Mouse (Mus musculus) frontal cortex, postnatal 25 days (tissue): ENCODE data around the gene Msi1.

Experiments
- DNase-seq, 2 experiments: peaks; one replicate each; pipeline ENCODE4 v3.0.0; 2022; ENCODE audit warnings: low spot score in 2 of 2

Msi1 gene

DNA sequence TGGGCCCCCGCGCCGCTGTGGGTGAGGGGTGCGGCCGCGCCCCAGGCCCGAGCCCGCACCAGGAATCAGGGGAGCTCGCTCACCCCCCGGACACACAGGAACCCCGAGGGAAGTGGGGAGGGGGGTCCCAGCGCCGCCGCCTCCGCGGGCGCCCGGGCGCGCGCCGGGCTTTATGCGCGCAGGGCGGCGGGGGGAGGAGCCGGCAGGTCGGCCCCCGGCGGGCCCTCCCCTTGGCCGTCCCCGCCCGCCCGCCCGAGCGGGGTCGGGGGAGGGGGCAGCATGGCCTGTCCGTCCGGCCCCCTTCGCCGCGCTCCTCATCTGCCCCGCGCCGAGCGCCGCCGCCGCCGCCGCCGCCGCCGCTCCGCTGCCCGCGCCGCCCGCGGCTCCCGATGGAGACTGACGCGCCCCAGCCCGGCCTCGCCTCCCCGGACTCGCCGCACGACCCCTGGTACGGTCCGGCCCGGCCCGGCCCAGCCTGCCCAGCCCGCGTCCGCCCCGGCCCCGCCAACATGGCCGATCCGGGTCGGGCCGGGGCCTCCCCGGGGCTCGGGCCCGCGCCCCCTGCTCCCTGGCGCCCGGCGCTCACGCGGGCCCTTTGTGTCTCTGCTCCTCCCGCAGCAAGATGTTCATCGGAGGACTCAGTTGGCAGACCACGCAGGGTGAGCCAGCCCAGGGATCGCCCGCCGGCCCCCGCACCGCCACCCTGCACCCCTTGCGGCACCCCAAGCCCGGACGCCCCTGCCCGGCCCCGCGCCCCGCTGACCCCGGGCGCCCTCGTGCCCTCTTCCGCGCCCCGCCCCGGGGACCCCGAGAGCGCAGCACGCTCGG is at the start of gene Msi1:
Gene Msi1, plus strand, starts transcription at position 241 of the 828 bp plus-strand sequence.
- no peak for DNase-seq

DNA sequence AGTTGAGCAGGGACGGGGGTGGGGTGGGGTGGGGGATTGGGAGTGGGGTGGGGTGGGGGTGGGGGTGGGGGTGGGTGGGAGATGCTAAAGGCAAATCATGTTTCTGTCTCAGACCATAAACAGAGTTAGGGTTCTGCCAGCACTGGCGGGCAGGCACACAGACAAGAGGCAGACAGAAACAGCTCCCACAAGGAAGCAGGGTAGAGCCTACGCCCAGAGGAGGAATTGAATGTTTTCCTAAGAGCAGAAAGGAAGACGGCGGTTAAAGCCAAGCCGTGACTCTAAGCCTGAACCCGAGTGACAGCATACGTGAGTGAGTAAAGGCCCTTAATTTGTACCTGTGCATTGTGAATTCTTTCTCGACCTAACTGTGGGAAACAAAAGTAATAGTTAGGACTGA is 37.5 kb upstream of the Msi1 start:
- no peak for DNase-seq

DNA sequence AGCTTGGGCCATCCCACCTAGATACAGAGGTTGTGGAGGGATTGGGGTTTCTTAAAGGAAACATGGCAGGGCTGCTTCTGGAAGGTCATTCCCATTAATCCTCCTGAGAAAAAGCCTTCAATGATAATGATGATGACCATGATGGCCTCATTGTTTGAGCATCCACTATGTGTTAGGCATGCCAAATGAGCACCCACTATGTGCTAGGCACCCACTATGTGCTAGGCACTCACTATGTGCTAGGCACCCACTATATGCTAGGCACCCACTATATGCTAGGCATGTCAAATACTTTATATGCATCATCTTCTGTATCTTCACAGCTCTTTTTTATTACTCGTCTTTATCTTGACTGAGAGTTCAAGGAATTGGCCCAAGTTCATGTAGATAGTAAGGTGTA is 36.4 kb upstream of the Msi1 start:
- DNase-seq: no peak

DNA sequence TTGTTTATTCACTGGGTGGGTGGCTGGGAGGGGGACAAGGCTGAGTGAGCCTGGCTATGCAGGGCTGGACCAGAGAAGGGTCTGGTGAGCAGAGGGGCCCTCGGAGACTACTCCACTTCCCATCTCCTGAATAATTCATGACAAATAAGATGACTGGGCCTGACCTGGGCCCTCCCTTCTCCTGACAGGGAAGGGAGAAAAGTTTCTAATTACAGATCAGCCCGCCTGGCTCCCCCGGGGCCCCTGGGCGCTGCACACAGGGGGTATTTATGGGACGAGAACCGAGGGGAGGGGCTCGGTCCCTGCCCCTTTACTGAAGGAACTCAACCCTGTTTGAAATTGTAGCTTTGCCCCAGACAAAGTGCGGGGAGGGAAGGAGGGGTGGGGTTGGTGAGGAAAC is 35.2 kb upstream of the Msi1 start:
- DNase-seq: no peak

- DNase-seq: no peak
Observed at GRCm38 (mm10) chr5:115394836-115395235, 34.6 kb upstream of the Msi1 start.

DNA sequence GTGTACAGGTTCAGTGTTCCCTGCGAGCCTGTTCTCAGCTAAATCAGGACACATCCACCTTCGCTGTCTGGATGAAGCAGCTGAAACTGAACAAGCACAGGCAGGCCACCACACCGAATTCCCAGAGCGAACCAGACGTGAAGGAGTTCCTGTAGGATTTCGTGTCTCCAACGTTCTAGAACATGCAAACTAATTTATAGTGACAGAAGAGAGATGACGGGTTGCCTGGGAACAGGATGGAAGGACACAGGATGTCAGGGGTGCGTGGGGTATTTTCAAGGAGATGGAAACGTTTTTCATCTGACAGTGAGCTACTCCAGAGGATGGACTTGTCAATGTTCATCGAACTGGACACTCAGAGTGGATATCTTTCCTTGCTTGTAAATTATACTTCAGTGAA is 32.7 kb upstream of the Msi1 start:
- no peak for DNase-seq

DNA sequence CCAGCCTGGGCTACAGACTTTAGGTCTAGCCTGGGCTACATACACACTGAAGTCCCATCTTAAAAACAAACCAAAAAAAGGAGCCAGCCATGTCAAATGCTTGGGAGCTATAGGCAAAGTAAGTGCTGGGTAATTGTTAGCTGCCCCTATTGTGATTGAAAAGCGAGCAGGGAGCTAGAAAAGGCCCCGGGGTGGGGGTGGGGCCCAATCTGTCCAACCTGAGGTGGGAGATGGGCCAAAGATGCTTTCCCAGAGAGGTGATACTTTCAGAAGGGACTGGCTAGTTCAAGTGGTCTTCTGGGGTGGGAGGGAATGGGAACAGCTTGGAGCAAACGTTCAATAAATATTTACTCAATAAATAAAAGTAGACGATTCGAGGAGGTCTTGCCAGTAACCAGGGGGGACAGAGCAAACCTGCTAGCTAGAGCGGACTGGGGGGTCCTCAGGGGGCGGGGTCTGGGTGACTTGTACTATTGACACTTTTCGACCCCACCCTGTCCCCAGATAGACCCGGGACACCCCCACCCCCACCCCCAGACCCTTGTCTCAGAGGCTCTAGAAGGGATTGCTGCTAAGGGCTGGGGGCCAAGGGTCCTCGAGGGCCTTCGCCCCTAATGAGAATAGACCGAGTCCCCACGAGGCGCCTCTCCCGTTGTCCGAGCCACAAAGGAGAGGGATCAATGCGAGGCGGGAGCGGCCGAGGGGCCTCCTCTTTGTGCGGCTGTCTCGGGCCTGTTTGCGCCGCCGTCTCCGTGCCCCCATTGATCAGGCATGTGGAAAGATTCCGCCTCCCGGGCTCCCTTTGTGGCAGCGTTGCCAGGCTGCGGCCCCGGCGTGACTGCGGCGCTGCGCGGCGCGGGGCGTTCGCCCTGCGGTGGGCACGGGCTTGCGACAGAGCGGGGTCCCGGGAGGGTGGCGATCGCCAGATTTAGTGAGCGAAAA is 31.3 kb upstream of the Msi1 start:
- peak; percentile 15 to 29 for DNase-seq

GRCm38 (mm10) chr5:115402063-115402462 is 27.3 kb upstream of the Msi1 start:
- no peak for DNase-seq

- no peak for DNase-seq
Observed at GRCm38 (mm10) chr5:115403436-115404140, 25.8 kb upstream of the Msi1 start.

DNA sequence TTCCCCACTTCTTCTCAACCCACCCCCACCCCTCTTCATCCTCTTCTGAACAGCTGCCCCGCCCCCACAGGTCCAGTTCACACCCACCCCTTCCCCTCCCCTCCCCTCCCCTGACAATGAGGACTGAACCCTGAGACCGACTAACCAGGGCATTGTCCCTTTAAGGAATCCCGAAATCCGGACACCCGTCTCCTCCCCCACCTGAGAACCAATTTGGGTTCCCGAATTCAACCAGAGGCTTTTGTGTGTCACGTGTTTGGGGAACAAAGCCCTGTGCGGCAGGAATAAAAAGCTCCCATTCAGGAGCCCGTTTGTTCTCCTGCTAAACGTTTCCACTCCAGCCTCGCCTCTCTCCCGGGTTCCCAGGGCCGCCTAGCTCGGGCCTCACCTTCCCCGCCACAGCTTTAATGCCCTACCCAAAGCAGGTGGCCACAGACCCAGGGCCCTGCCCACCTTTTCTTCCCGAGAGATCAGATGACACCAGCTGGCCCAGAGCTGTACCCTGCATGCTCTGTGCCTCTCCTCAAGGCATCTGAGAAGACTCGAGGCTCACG is 25.1 kb upstream of the Msi1 start:
- no peak for DNase-seq

GRCm38 (mm10) chr5:115405205-115405604 is 24.2 kb upstream of the Msi1 start:
- no peak for DNase-seq

DNA sequence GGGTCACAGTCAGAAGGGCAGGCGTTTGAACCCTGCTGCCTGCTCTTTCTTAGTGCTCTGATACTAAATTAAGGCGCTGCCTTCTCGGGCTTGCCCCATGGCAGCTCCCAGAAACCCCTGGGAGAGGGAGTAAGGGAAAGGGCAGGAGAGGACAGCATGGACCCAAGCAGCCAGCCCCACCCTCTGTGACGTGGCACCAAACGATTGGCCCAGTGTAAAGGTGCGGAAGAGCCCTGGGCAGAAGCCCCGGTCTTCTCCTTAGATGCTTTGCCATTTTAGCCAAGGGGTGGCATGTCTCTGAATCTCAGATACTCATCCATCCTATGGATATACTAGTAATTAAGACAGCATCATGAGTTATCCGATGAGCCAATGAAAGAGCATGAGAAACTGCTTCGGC is 21.3 kb upstream of the Msi1 start:
- DNase-seq: no peak

DNA sequence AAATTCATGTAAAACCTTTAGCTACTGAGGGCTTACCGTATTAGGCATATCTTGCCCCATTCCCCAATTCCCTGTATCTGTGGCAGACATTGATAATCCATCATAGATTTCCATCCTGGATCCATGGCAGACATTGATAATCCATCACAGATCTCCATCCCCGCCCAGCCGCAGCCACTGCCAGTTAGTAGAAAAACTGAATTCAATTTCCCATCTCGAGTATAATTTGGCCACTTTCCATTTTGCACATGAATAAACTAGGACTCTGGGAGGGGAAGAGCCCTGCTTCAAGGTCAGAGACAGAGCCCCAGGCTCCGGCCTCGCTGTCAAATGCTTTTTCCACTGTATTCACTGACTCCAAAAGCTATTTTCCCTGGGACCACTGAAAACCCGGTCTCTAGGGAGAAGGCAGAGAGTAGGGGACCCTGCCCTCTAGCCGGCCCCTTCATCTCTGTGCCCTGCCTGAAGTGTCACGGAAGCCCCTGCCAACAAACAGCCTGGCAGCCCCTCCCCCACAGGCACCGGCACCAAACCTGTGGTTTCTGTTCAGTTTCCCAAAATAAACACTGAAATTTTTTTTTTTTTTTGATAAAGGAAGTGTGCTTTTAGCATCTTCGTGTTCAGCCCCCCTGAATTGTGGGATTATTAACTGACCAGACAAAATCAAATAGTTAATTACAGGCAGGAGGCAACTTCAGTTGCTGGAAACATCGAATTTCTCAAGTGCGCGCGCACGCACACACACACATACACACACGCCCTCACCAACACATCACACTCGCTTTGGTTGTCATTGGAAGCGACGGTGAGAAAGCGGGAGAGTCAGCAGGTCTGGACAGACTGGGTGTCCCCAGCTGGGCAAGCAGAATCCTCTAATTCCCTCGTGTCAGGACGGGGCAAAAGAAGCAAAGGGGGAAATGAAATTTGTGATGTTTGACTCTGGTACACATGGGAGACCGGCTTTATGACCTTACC is 14.0 kb upstream of the Msi1 start:
- DNase-seq: no peak

- DNase-seq: no peak
Observed at GRCm38 (mm10) chr5:115428831-115429358, 504 bp upstream of the Msi1 start.

- DNase-seq: no peak
Observed at GRCm38 (mm10) chr5:115430187-115430960, 975 bp downstream of the Msi1 start.

DNA sequence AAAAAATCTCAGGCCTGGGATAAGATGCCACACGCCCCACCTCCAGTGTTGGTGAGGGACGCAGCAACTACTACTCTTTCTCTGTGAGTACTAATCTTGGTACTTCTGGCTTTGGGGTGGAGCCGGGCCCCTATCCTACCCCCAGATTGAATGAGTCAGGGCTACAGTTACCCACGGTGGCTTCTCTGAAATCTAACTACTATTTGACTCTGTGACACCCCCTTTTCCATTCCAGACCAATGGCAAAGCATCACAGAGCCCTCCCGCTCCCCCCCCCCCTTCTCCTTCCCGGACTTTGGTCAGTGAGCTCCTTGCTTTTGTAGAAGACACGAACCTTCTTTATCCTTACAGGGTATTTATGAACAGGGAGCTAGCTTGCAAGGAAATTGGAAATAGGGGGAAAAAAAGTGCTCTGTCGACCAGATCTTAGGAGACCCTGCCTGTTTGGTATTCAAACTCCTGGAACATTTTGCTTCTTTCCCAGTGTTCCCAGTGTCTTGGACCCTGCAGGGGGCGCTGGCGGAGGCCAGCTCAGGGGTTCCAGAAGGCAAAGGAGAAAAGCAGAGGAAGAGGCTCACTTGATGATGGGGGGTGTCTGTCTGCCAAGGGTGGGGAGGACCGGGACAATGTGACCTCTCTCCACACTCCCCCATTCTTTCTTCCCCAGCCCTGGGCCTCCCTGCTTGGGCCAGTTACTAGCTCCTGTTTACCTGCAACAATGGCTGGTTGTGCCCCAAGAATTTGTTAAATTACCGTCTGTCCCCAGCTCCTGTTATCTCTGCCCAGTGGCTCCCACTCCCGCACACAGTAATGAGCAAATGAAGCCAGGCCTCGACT is 1.9 kb downstream of the Msi1 start:
- DNase-seq: no peak

- DNase-seq: no peak
Observed at GRCm38 (mm10) chr5:115431898-115432259, 2.5 kb downstream of the Msi1 start.

DNA sequence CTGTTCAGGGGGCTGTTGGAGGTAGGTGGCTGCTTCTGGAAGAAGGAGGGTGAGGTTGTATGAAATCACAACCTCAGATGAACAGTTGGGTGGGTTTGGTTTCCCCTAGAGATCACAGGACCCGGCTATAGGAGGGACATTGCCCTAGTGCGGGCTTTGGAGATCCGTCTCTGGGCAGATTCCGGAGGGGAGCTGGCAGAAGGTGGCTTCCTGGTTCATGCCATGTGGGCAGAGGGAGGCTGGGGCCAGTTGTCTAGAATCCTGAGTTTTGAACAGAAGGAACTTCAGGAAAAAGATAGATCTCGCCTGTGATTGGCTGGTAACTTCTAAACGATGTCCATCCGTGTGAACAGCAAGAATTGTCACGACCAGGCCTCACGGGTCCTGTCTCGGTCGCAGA is 3.0 kb downstream of the Msi1 start:
- no peak for DNase-seq

GRCm38 (mm10) chr5:115433191-115433590 is 3.8 kb downstream of the Msi1 start:
- DNase-seq: no peak
